Comparison of ENCODE assay signal across 13 mouse cellular contexts in genomic region chr12:71881477-71881876, GRCm38 (mm10).
"Had no signal": no experiment of that assay in that cellular context is flagged by ENCODE, and none has a peak within 500 bp of the region (broad histone marks: within the 10 kb centered on the region; RNA-seq: fewer than 3 reads in every experiment).

No protein-coding gene starts in this region.

- H3K4me3 ChIP-seq: left cerebral cortex, adult 2 months; liver, embryonic 13.5 days had no signal

- H3K27me3 ChIP-seq: liver, embryonic 13.5 days had no signal

- H3K27ac ChIP-seq: left cerebral cortex, adult 2 months; liver, embryonic 13.5 days had no signal

- DNase-seq: kidney, adult 18-20 months; kidney, adult 9 months; kidney, postnatal 14 days; kidney, postnatal 4 days; layer of hippocampus, postnatal 36 days; liver, embryonic 13.5 days; lung, postnatal 10 days; lung, postnatal 36 days; midbrain, embryonic 14.5 days; thymus, adult 18-20 months; thymus, postnatal 36 days had no signal

- H3K9ac ChIP-seq: liver, embryonic 13.5 days had no signal

- H3K4me2 ChIP-seq: liver, embryonic 13.5 days; midbrain, embryonic 11.5 days had no signal

- H3K9me3 ChIP-seq: liver, embryonic 13.5 days had no signal
